Mouse (Mus musculus): Measurements from ENCODE around the gene Rapgef4. TPM values are rescaled to one million over a fixed set of nuclear protein-coding genes. Genes with fewer than 3 reads are reported as not detected.
"Not testable (repeated sequence)": the region's sequence is repeated elsewhere in the genome, so short reads cannot be mapped to it uniquely, and the experiment has no call there.

Rapgef4 gene
- total and polyA plus RNA-seq, 2 experiments from 2014 or later = 5.3 to 5.5 TPM

DNA sequence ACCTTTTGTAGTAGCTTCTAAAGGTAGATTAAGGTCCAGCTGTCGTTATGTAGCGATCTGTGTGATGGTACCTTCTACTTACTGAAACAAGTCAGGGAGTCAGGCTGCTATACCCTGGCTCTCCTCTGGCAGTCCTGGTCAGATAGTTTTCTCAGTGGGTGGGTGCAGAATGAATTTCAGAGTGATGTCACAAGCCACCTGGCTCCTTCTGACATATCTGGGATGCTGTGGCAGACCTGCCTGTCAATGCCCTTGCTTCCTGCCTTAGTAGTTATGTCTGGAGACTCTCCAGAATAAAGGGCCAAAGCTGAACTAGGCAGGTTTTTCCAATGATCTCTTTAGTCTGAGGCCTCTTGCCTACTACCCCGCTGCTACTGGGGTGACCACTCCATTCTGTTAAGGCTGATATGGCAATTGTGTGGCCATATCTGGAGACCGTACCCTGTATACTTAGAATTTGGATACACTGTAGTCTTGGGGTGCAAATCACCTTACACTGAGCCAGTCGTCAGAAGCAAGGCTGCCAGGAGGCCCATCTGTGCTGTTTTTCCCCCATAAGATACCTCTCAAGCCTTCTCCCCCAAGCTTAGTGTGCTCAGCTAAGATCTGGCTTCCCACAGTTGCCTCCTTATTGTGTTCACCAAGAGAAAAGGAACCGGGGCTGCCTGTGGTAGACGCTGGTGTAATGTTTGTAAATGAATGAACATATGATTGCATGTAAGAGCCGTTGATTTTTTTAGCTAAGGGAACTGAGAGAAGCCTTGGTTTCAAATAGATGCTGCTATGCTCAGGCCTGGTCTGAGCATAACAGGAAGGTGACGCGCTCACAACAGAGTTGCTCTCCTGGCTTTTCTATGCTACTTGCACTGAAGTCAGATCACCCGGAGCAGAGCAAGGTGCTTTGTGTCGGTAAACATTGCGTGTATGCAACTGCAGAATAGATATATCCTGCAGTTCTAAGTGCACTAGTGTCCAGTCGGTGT lies 159.1 kb downstream of the Rapgef4 start:
- Histone ChIP-seq H3K4me3 (ENCODE audit: low read depth, low read length) (no peak overlapping the region), H3K27me3 (ENCODE audit: control insufficient read depth, insufficient read depth, low read length) (no peaks in the 10 kb centered on the region), H3K9me3 (replicated peaks; ENCODE audit: control insufficient read depth, low read length) (no peaks in the 10 kb centered on the region), H3K36me3 (replicated peaks; ENCODE audit: control insufficient read depth, insufficient read depth, low read length) (no peaks in the 10 kb centered on the region), H3K4me2 (ENCODE audit: low read depth, low read length) (no peak overlapping the region), H3K9ac (replicated peaks; ENCODE audit: low read depth, low read length) (no peak overlapping the region), H3K27ac (ENCODE audit: low read depth) (no peak overlapping the region), H3K4me1 (ENCODE audit: control insufficient read depth, insufficient read depth) (no peaks in the 10 kb centered on the region)
- TF ChIP-seq EP300 (IDR thresholded peaks at IDR 0.05; ENCODE audit: low read depth) (no peak), CTCF (IDR thresholded peaks at IDR 0.05; ENCODE audit: low read depth) (no peak)
- ATAC-seq (ENCODE audit: insufficient read depth, low read depth) = no peak
- DNase-seq (ENCODE audit: low spot score) = no peak
- WGBS = 87% methylated on average over 14 of the region's 14 CpGs

DNA sequence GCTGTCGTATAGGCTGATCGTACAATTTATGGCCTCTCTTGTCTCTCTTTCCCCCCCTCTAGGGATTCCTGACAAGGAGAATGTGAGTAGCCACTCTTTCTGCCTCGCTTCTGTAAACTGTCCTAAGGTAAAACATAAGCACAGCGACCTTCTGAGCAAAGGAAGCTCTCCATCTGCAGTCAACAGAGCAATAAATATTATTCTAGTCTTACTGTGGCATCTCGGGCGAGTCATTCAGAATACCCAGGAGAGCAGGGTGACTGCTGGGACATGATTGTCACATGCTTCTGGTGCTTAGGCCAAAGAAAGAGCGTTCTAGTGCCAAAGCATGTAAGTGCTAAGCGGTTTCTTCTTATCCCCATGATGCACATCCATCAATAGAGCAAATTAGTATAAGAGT lies 160.1 kb downstream of the Rapgef4 start:
- ATAC-seq (ENCODE audit: insufficient read depth, low read depth) (no peak), DNase-seq (ENCODE audit: low spot score) (no peak)
- Histone ChIP-seq H3K9me3 (replicated peaks; ENCODE audit: control insufficient read depth, low read length) (no peaks in the 10 kb centered on the region), H3K4me1 (ENCODE audit: control insufficient read depth, insufficient read depth) (no peaks in the 10 kb centered on the region), H3K4me3 (ENCODE audit: low read depth, low read length) (no peak overlapping the region), H3K36me3 (replicated peaks; ENCODE audit: control insufficient read depth, insufficient read depth, low read length) (no peaks in the 10 kb centered on the region), H3K27ac (ENCODE audit: low read depth) (no peak overlapping the region), H3K9ac (replicated peaks; ENCODE audit: low read depth, low read length) (no peak overlapping the region), H3K27me3 (ENCODE audit: control insufficient read depth, insufficient read depth, low read length) (no peaks in the 10 kb centered on the region), H3K4me2 (ENCODE audit: low read depth, low read length) (no peak overlapping the region)
- 78% methylated on average over 8 of the region's 8 CpGs for WGBS
- no peak for TF ChIP-seq CTCF (IDR thresholded peaks at IDR 0.05; ENCODE audit: low read depth)
- TF ChIP-seq EP300 (IDR thresholded peaks at IDR 0.05; ENCODE audit: low read depth) = no peak

DNA sequence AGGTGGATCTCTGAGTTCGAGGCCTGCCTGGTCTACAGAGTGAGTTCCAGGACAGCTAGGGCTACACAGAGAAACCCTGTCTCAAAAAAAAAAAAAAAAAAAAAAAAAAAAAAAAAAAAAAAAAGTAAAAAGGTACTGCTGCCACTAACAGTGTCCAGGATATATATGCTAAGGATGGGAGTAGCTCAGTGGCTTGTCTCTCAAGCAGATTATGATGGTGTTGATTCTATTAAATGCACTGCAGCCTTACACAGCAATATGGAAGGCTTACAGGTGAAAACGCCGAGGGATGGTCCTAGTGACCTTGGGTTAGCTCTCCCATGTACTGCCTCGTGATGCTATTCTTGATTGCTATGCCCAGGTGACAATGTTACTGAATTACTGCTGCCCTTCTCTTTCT lies 160.7 kb downstream of the Rapgef4 start:
- not testable (repeated sequence) for DNase-seq (ENCODE audit: low spot score); H3K4me3 ChIP-seq (ENCODE audit: low read depth, low read length); H3K27ac ChIP-seq (ENCODE audit: low read depth); H3K9me3 ChIP-seq (replicated peaks; ENCODE audit: control insufficient read depth, low read length); H3K36me3 ChIP-seq (replicated peaks; ENCODE audit: control insufficient read depth, insufficient read depth, low read length); H3K4me2 ChIP-seq (ENCODE audit: low read depth, low read length); H3K4me1 ChIP-seq (ENCODE audit: control insufficient read depth, insufficient read depth); H3K9ac ChIP-seq (replicated peaks; ENCODE audit: low read depth, low read length); H3K27me3 ChIP-seq (ENCODE audit: control insufficient read depth, insufficient read depth, low read length); ATAC-seq (ENCODE audit: insufficient read depth, low read depth)
- WGBS = 94% methylated on average over 4 of the region's 4 CpGs

DNA sequence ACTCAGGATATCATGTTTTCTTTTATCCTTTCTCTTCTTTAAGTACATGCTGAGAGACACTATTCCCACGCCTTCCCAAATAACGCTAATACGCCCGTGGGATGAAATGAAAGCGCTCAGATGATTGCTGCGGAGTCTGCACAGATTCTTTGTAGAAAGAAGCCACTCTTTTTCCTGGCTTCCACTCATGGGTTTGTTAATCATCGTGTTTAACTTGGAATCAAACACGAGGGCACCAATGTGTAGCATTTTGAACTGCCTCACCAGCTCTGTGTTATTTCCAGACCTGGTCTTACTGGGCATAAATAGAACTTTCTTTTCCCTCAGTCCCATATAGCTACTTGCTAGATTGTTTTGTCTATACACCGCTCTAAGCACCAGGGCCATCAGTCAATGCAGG lies 162.4 kb downstream of the Rapgef4 start:
- Histone ChIP-seq H3K9ac (replicated peaks; ENCODE audit: low read depth, low read length) (no peak overlapping the region), H3K27ac (ENCODE audit: low read depth) (no peak overlapping the region), H3K4me3 (ENCODE audit: low read depth, low read length) (no peak overlapping the region), H3K9me3 (replicated peaks; ENCODE audit: control insufficient read depth, low read length) (no peaks in the 10 kb centered on the region), H3K4me2 (ENCODE audit: low read depth, low read length) (no peak overlapping the region), H3K4me1 (ENCODE audit: control insufficient read depth, insufficient read depth) (no peaks in the 10 kb centered on the region), H3K36me3 (replicated peaks; ENCODE audit: control insufficient read depth, insufficient read depth, low read length) (no peaks in the 10 kb centered on the region), H3K27me3 (ENCODE audit: control insufficient read depth, insufficient read depth, low read length) (no peaks in the 10 kb centered on the region)
- TF ChIP-seq CTCF (IDR thresholded peaks at IDR 0.05; ENCODE audit: low read depth) (no peak), EP300 (IDR thresholded peaks at IDR 0.05; ENCODE audit: low read depth) (no peak)
- ATAC-seq (ENCODE audit: insufficient read depth, low read depth) (no peak), DNase-seq (ENCODE audit: low spot score) (no peak)
- WGBS = 84% methylated on average over 9 of the region's 9 CpGs

DNA sequence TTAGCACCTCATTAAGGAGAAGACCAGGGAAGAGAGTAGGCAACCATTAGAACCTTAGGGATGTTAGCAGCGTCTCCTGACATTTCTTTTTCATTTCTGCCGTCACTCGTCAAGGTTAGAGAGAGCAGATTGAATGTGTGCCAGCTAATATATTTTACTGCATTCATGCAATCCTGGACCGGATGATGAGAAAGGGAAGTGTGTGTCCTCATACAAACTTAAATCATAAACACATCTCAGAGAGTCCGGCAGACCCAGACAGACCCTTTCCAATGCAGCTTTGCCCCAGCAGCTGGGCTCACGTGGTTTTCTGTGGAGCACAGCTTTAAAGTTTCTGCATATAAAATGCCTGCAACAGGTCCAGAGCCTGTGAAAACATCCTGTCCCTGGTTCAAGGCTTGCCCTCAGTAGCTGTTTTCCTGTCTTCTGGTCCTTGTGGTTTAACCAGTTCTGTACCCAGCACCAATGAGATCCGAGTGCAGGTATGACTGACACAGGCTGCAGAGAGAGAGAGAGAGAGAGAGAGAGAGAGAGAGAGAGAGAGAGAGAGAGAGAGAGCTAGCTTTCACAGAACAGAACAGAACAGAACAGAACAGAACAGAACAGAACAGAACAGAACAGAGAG lies 163.6 kb downstream of the Rapgef4 start:
- no peak for DNase-seq (ENCODE audit: low spot score)
- 57% methylated on average over 7 of the region's 7 CpGs for WGBS
- Histone ChIP-seq H3K27ac (ENCODE audit: low read depth) (no peak overlapping the region), H3K4me1 (ENCODE audit: control insufficient read depth, insufficient read depth) (no peaks in the 10 kb centered on the region), H3K4me3 (ENCODE audit: low read depth, low read length) (no peak overlapping the region), H3K9ac (replicated peaks; ENCODE audit: low read depth, low read length) (no peak overlapping the region), H3K36me3 (replicated peaks; ENCODE audit: control insufficient read depth, insufficient read depth, low read length) (no peaks in the 10 kb centered on the region), H3K4me2 (ENCODE audit: low read depth, low read length) (no peak overlapping the region), H3K27me3 (ENCODE audit: control insufficient read depth, insufficient read depth, low read length) (no peaks in the 10 kb centered on the region), H3K9me3 (replicated peaks; ENCODE audit: control insufficient read depth, low read length) (no peaks in the 10 kb centered on the region)
- TF ChIP-seq EP300 (IDR thresholded peaks at IDR 0.05; ENCODE audit: low read depth) (no peak), CTCF (IDR thresholded peaks at IDR 0.05; ENCODE audit: low read depth) (no peak)
- ATAC-seq (ENCODE audit: insufficient read depth, low read depth) = no peak
